Mouse (Mus musculus) 3134 (cell line): ENCODE data around the gene Dll4.

ENCODE experiments used
- DNase-seq: peaks from one replicate; pipeline ENCODE4 v3.0.0-alpha.2; 2011; ENCODE audit warnings: low spot score; ENCODE audit not compliant: insufficient read length; ENCODE audit errors: extremely low read depth

Dll4 gene

GRCm38 (mm10) chr2:119377826-119378225 is 52.2 kb downstream of the Dll4 start:
- DNase-seq: no peak

GRCm38 (mm10) chr2:119379455-119379854 is 53.9 kb downstream of the Dll4 start:
- DNase-seq: no peak
